8 mouse cellular contexts compared by ENCODE assay signal in the genomic region with DNA sequence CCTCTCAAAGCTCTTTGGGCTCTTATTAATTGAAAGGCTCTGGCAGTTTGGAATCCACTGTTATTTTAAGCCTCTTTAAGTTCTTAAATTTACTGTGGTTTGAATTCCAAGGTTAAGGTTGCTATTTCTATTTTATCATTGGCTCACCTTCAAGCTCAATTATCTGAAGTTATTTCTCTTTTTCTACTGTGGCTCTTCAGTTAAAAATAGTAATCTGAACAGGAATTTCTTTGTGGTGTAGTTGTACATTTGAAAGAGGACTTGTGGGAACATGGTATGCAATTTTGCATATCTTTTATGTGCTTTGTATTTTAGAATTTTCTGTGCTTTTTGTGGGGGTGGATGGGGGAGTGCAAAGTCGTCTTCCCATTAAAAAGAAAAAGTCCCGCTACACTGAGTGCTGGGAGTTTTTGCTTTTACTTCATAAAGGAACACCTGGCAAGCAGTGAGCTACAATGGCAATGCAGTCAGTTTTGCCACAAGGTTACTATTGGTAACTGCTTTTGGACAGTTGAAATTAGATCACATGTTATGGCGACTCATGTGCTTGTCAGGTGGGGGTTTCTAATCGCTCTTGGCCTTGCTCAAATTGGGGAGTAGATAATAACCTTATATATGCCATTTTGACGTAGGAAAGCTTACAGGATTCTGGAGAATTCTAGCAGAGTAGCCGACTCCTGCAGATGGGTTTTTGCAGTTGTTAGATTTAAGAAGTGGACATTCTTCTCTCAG. TPM values are rescaled to one million over a fixed set of nuclear protein-coding genes. Genes with fewer than 3 reads are reported as not detected.
DNase-seq lines count a peak whose midpoint lies in the region; ATAC-seq and TF ChIP-seq lines count a peak whose summit lies in the region.

No protein-coding gene starts in this region.

- H3K9me3 ChIP-seq in kidney, embryonic 14.5 days (ENCODE audit: control insufficient read depth, low read length), result no peaks in the 10 kb centered on the region
- H3K9me3 ChIP-seq in hindbrain, postnatal 0 days (ENCODE audit: low read length), result no peaks in the 10 kb centered on the region
- H3K9me3 ChIP-seq in midbrain, embryonic 16.5 days (replicated peaks; ENCODE audit: control insufficient read depth, low read length, poor library complexity, severe bottlenecking), result no peaks in the 10 kb centered on the region

- peaks cover 13% of the 10 kb centered on the region; the same call in 1 of the 2 replicates for H3K36me3 ChIP-seq in kidney, embryonic 14.5 days (ENCODE audit: control insufficient read depth, insufficient read depth, low read length)
- H3K36me3 ChIP-seq in hindbrain, postnatal 0 days (ENCODE audit: insufficient read depth, low read length), result peaks cover 7% of the 10 kb centered on the region; the same call in 1 of the 2 replicates
- peaks cover 3% of the 10 kb centered on the region; the same call in 1 of the 2 replicates for H3K36me3 ChIP-seq in midbrain, embryonic 16.5 days (ENCODE audit: control insufficient read depth, insufficient read depth, low read length)

- H3K27ac ChIP-seq in kidney, embryonic 14.5 days (ENCODE audit: low read depth, low read length), result no peak overlapping the region
- no peak overlapping the region for H3K27ac ChIP-seq in hindbrain, postnatal 0 days
- no peak overlapping the region for H3K27ac ChIP-seq in midbrain, embryonic 16.5 days (ENCODE audit: low read length)

- H3K9ac ChIP-seq in kidney, embryonic 14.5 days (ENCODE audit: low read depth, low read length), result peak overlapping the region; percentile 18; the same call in 1 of the 2 replicates
- H3K9ac ChIP-seq in hindbrain, postnatal 0 days (replicated peaks; ENCODE audit: low read length), result no peak overlapping the region
- no peak overlapping the region for H3K9ac ChIP-seq in midbrain, embryonic 16.5 days (ENCODE audit: low read depth, low read length)

- ATAC-seq in kidney, embryonic 14.5 days (ENCODE audit: low FRiP score, low TSS enrichment), result no peak
- no peak for ATAC-seq in hindbrain, postnatal 0 days
- ATAC-seq in midbrain, embryonic 16.5 days, result no peak

- TF ChIP-seq CTCF in hindbrain, postnatal 0 days (IDR thresholded peaks at IDR 0.05; ENCODE audit: low read depth), result no peak

- no peaks in the 10 kb centered on the region for H3K27me3 ChIP-seq in kidney, embryonic 14.5 days (ENCODE audit: control insufficient read depth, insufficient read depth, low read length)
- no peaks in the 10 kb centered on the region for H3K27me3 ChIP-seq in hindbrain, postnatal 0 days (ENCODE audit: insufficient read depth, low read length)
- no peaks in the 10 kb centered on the region for H3K27me3 ChIP-seq in midbrain, embryonic 16.5 days (ENCODE audit: control insufficient read depth, insufficient read depth, low read depth, low read length)

- DNase-seq in kidney, postnatal 10 days, result no peak
- DNase-seq in c-Kit-positive CD71-positive TER-119-negative erythroid progenitor cells, embryonic 14.5 days (ENCODE audit: low read depth), result peak; percentile 51
- DNase-seq in hindbrain, postnatal 0 days (ENCODE audit: low spot score), result no peak
- no peak for DNase-seq in ovary, postnatal 14 days (ENCODE audit: low spot score)
- no peak for DNase-seq in thymus, adult 18-20 months
- DNase-seq in layer of hippocampus, postnatal 36 days, result no peak

- WGBS in kidney, embryonic 14.5 days, result 51% methylated on average over 6 of the region's 6 CpGs
- 45% methylated on average over 6 of the region's 6 CpGs for WGBS in hindbrain, postnatal 0 days
- 48% methylated on average over 6 of the region's 6 CpGs for WGBS in midbrain, embryonic 16.5 days

- H3K4me2 ChIP-seq in kidney, embryonic 14.5 days (replicated peaks; ENCODE audit: low read depth, low read length), result peak overlapping the region; percentile 77
- peak overlapping the region; percentile 79 for H3K4me2 ChIP-seq in hindbrain, postnatal 0 days (ENCODE audit: low read depth, low read length)
- peak overlapping the region; percentile 62 for H3K4me2 ChIP-seq in midbrain, embryonic 16.5 days (ENCODE audit: low read length)

- H3K4me3 ChIP-seq in kidney, embryonic 14.5 days (ENCODE audit: low read length), result peak overlapping the region; percentile 89
- peak overlapping the region; percentile 87; the same call in 1 of the 2 replicates for H3K4me3 ChIP-seq in hindbrain, postnatal 0 days (ENCODE audit: low read length)
- no peak overlapping the region for H3K4me3 ChIP-seq in midbrain, embryonic 16.5 days (ENCODE audit: low read depth, low read length)

- peaks cover 30% of the 10 kb centered on the region for H3K4me1 ChIP-seq in kidney, embryonic 14.5 days (ENCODE audit: control insufficient read depth, insufficient read depth, low read length)
- H3K4me1 ChIP-seq in hindbrain, postnatal 0 days (ENCODE audit: insufficient read depth, low read length), result peaks cover 11% of the 10 kb centered on the region
- H3K4me1 ChIP-seq in midbrain, embryonic 16.5 days (ENCODE audit: control insufficient read depth, insufficient read depth, low read length), result peaks cover 32% of the 10 kb centered on the region

RNA-seq across cellular contexts. Expression of gene Asxl1, which starts 2.6 kb away (rescaled TPM):
- polyA plus RNA-seq in kidney, embryonic 14.5 days (2014; fragmentation: Nextera tagmentation; extraction: Ambion mirVana), result 15.5 and 20.8 TPM in 2 replicates
- total RNA-seq in hindbrain, postnatal 0 days (2014; rRNA removed), result 26.7 and 27.1 TPM in 2 replicates
- polyA plus RNA-seq in hindbrain, postnatal 0 days (2015; fragmentation: Nextera tagmentation; extraction: Ambion mirVana), result 12.8 and 13.3 TPM in 2 replicates
- polyA plus RNA-seq in midbrain, embryonic 16.5 days (2015; fragmentation: Nextera tagmentation; extraction: Ambion mirVana), result 9.0 and 9.2 TPM in 2 replicates
- 10 to 100 TPM; 32.1 to 32.6 TPM for total RNA-seq in layer of hippocampus, postnatal 36 days (2021)

RNA-seq across cellular contexts. Expression of gene Kif3b, which starts 57.1 kb away (rescaled TPM):
- polyA plus RNA-seq in kidney, embryonic 14.5 days (2014; fragmentation: Nextera tagmentation; extraction: Ambion mirVana), result 4.4 and 5.6 TPM in 2 replicates
- total RNA-seq in hindbrain, postnatal 0 days (2014; rRNA removed), result 38.1 and 42.3 TPM in 2 replicates
- polyA plus RNA-seq in hindbrain, postnatal 0 days (2015; fragmentation: Nextera tagmentation; extraction: Ambion mirVana), result 17.6 and 17.7 TPM in 2 replicates
- 25.8 and 26.9 TPM in 2 replicates for polyA plus RNA-seq in midbrain, embryonic 16.5 days (2015; fragmentation: Nextera tagmentation; extraction: Ambion mirVana)
- total RNA-seq in layer of hippocampus, postnatal 36 days (2021), result 10 to 100 TPM; 55.6 to 58.0 TPM
